Mouse (Mus musculus) MEL (cell line): Measurements from ENCODE around the gene 1700025G04Rik.

Experiments used
- CTCF ChIP-seq, 3 experiments: IDR thresholded peaks in 2 of 3; conservative IDR thresholded peaks in 1 of 3; 2 replicates each; pipeline ENCODE4 v1.5.1; 2011 to 2012; ENCODE audit warnings: low read length in 3 of 3, low read depth in 2 of 3, mild to moderate bottlenecking in 2 of 3, improper control_type of control experiment in 1 of 3, inconsistent platforms in 1 of 3, mixed read lengths in 1 of 3, moderate library complexity in 1 of 3; ENCODE audit not compliant: control insufficient read depth in 1 of 3, insufficient read depth in 1 of 3, poor library complexity in 1 of 3, severe bottlenecking in 1 of 3
- EP300 ChIP-seq, 2 experiments: IDR thresholded peaks; 2 replicates each; pipeline ENCODE4 v1.6.1; 2011; ENCODE audit warnings: improper control_type of control experiment in 2 of 2, low read length in 2 of 2, low read depth in 1 of 2, mild to moderate bottlenecking in 1 of 2
- HCFC1 ChIP-seq: IDR thresholded peaks from 2 replicates; pipeline ENCODE4 v1.6.1; 2012; ENCODE audit warnings: low read depth, mild to moderate bottlenecking, inconsistent platforms, low read length, improper control_type of control experiment, moderate library complexity
- MXI1 ChIP-seq: IDR thresholded peaks from 2 replicates; pipeline ENCODE4 v1.6.1; 2011; ENCODE audit warnings: mild to moderate bottlenecking, low read depth, low read length, improper control_type of control experiment
- ZKSCAN1 ChIP-seq: IDR thresholded peaks from 2 replicates; pipeline ENCODE4 v1.6.1; 2012; ENCODE audit warnings: low read depth, mild to moderate bottlenecking, inconsistent platforms, low read length, improper control_type of control experiment, moderate library complexity

GRCm38 (mm10) chr1:152060265-152060664, 29.7 kb downstream of the 1700025G04Rik start:
- TF ChIP-seq EP300 (IDR thresholded peaks at IDR 0.05; ENCODE audit: low read depth in 1 of 2, low read length in 2 of 2) (no peak), CTCF (IDR thresholded peaks at IDR 0.05 in 2 of 3, conservative IDR thresholded peaks at IDR 0.05 in 1 of 3; ENCODE audit: control insufficient read depth in 1 of 3, insufficient read depth in 1 of 3, low read depth in 2 of 3, low read length in 3 of 3, poor library complexity in 1 of 3, severe bottlenecking in 1 of 3) (no peak), ZKSCAN1 (no peak), MXI1 (no peak), HCFC1 (no peak)
